Mouse (Mus musculus): Measurements from ENCODE around the gene Map3k3.

DNA sequence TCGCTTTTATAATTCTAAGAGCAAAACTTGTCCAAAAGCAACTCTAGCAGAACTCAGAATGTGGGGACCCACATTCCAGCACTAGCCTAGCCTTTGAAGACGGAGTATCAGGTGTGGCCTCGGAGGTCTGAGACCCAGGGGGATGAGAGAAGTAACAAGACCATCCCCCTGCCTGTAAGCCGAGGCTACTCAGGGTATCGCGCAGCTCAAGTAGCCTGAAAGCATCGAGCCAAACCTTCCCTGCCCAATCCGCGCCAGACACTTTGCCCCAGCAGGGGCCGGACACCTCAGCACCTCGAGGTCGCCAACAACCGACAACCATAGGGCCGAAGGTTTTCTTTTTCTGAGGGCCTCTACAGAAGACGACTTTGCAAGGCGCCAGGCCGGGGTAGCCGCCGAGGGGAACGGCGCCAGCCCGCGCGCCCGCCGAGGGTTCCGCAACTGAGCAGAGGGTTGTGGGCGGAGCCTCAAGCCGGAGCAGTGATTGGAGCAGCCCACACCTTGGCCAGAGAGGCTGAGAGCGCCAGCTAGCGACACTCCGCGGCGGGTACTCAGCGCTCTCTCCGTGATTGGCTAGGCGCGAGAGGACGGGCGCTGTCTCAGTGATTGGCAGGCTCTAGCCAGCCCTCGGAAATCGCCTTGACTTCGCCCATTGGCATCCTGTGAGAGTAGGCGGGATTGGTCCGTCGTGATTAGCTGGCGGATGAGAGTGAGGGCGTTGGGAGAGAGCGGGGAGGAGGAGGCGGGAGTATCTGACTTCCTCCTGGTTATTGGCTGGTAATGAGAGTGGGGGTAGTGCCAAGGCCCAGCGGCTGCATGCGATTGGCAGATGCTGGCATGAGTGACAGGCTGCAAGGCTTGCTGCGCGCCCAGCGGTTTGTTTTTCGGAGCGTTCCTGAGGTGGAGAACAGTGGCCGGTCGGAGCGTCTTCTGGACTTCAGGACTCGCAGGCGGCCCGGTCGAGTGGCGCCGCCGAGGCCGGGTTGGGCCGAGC lies at the start of gene Map3k3:
- TF ChIP-seq EP300 (IDR thresholded peaks at IDR 0.05; ENCODE audit: low read depth) (no peak), CTCF (IDR thresholded peaks at IDR 0.05; ENCODE audit: low read depth) (peak; percentile 83)
